Mouse (Mus musculus): ENCODE data around the gene Ubxn1.
"Not testable (repeated sequence)": the region's sequence is repeated elsewhere in the genome, so short reads cannot be mapped to it uniquely, and the experiment has no call there.

Gene Ubxn1

DNA sequence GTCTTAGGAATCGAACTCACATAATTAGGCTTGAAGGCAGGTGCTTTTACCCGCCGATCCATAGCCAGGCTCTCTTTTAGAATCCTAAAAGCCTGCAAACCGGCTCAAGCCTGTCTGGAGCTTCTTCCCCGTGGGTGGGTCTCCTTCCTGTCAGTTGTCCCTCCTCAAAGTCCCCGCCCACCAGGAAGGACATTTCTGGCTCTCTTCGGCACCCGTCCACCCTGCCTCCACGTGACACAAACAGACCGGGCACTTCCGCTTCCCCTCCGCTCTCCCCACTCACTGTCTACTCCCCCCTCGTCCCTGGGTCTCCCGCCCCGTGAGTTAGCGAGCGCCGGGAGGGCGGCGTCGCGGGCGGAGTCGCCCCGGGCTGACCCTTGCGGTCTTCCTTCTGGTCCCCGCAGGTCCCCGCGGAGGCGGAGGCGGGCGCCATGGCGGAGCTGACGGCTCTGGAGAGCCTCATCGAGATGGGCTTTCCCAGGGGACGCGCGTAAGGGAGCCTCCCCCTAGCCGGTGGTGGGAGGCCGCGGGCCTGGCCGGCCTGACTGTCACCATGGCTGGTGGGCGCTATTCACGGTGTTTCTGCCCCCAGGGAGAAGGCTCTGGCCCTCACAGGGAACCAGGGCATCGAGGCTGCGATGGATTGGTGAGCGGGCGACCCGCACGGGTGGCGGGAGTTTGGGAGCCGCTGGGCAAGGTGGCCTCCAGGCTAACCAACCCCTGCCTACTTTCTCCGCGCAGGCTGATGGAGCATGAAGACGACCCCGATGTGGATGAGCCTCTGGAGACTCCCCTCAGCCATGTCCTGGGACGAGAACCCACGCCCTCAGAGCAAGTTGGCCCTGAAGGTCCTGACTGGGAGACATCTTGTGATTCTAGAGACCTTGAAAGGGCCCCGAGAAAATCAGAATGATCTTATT, at the start of gene Ubxn1:
Ubxn1 (plus strand) TSS at position 230 of the 920 bp plus-strand sequence.
- peak; percentile 95 for DNase-seq (ENCODE audit: extremely low spot score, low spot score)

DNA sequence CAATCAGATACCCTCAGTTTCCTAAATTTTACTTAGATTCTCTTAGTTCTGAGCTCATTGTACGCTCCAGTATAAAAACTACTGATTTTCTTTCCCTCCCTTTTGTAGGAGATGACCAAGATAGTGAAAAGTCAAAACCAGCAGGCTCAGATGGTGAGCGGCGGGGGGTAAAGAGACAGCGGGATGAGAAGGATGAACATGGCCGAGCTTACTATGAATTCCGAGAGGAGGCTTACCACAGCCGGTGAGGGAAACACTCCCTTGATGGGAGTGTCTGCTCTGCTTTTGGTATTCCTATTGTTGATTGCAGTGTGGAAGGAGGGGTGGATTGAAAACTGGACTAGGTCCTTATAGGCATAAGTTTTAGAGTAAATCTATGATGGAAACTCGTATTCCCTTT, 48.6 kb upstream of the Ubxn1 start:
- no peak for DNase-seq (ENCODE audit: extremely low spot score, low spot score)

DNA sequence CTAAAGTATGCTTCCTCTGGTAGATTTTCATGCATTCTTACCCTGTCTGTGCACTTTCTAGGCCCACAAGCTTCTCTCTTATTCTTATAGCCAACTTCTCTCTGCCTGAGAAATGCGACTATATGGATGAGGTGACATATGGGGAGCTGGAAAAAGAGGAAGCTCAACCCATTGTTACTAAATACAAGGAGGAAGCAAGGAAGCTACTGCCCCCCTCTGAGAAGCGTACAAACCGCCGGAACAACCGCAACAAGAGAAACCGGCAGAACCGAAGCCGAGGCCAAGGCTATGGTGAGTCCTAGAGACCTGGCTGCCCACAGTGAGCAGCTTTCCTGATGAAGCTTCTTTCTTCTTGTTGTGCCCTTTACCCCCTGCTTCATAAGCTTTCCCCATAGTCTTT, 41.6 kb upstream of the Ubxn1 start, which contains the start of gene AC129217.1:
AC129217.1 (plus strand) TSS at position 114 of the 400 bp plus-strand sequence.
- DNase-seq (ENCODE audit: extremely low spot score, low spot score): no peak

GRCm38 (mm10) chr19:8830664-8831063, 40.6 kb upstream of the Ubxn1 start:
- no peak for DNase-seq (ENCODE audit: extremely low spot score, low spot score)

GRCm38 (mm10) chr19:8831262-8831661, 40.0 kb upstream of the Ubxn1 start:
- DNase-seq (ENCODE audit: extremely low spot score, low spot score): no peak

- DNase-seq (ENCODE audit: extremely low spot score, low spot score): no peak
Observed at GRCm38 (mm10) chr19:8832971-8833370, 38.3 kb upstream of the Ubxn1 start.

DNA sequence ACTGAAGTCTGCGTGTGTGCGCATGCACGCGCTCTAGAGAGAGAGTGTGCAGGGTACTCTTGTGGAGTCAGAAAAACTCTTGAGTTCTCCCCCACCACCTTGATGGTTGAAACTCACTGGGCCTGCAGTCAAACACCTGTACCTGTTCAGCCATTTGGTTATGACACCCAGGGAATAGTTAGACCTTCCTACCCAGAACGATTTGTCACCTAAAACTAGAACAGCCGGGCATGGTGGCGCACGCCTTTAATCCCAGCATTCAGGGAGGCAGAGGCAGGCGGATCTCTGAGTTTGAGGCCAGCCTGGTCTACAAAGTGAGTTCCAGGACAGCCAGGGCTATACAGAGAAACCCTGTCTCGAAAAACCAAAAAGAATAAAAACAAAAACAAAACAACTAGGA, 35.0 kb upstream of the Ubxn1 start:
- not testable (repeated sequence) for DNase-seq (ENCODE audit: extremely low spot score, low spot score)

DNA sequence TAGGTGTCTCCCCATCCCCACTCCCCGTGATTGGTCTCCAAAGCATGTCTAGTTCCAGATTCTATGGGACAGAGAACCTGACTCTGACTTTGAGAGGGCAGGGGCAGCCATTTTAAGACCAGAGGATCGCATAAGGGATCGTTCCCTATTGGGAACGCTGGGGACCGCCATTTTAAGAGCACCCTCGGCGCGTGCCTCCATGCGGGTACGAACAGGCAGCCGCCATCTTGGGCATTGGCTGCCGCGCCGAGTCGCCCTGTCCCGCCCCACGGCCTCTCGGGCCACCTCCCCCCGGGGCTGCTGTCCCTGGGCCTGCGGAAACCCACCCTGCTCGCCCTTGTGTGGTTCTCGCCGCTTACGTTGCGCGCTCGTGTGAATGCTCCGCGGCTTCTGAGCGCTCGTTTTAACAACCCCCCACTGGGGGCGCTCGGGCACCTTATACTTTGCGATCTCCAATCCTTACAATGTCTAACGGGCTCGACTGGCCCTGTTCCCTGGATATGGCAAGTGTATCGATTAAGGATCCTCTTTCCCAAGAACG, 34.0 kb upstream of the Ubxn1 start, which contains the start of gene Bscl2:
Bscl2 (plus strand) TSS at position 217 of the 541 bp plus-strand sequence.
- DNase-seq (ENCODE audit: extremely low spot score, low spot score): peak; percentile 87

DNA sequence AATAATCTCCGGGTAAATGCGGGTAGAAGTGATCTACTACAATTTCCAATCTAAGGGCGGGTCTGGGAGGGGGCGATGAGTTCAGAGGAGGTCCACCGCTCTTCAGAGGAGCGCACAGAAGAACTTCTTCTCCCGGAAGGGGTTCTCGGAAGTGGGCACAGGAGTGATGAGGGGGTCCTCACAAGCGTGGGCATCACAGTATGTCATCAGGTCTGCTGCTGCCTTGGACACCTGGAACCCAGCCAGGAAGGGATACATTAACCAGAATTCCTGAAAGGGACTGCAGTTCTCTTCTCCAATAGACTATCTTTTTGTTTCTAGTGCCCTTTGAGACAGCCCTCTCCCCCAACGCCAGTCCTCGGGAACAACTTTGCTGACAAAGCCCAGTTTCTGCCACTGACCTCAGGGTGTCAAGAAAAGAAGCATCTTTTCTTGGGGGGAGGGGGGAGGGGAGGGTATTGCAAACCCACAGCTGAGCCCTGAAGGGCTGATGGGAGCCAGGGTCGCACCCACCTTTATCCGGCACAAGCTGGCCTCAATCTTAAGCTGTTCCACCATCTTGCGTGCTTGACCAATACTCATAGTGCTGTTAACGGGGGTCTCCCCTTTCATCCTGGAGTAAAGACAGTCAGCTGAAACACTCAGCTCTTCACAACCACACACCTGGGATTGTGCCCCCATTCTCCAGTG, 33.1 kb upstream of the Ubxn1 start:
- DNase-seq (ENCODE audit: extremely low spot score, low spot score): no peak

- DNase-seq (ENCODE audit: extremely low spot score, low spot score): no peak
Observed at GRCm38 (mm10) chr19:8839103-8839907, 32.0 kb upstream of the Ubxn1 start, which contains the start of gene Gng3. Gene Gng3, minus strand, starts transcription at chr19:8839194.

DNA sequence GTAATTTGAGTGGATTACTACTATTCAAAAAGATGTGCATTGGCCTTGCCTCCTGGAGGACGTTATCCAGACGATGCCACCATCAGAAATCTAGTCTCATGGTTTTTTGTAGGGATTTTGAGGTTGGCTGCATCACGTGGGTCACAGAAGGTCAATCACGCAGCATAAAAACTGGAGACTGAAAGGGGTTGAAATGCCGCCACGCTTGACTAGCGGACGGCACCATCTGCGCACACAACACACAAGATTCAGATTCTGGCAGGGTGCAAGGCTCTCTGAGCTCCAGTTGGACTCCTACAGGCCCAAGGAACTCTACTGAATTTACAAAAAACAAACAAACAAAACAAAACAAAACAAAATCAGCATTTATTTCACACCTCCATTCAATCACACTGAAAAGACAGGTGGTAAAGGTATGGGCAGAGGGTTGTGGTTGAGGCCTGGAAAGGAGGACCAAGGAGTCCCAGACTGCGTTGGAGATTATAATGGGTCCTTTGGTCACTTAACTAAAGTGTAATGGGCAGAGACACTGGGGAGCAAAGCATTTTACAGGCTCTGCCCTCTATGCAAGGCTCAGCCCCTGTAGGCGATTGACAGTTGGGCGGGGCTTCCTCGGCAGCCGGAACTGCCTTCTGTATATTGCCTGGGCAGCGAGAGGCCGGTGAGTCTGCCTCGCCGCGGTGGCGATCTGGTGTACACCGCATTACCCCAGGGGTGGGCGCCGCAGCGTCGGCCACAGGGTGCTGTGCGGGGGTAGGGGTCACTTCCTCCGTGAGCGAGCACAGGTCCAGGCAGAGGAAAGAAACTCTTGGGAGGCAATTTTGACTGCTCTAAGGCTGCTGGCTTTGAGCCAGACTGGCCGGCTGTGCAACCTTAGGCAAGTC, 31.1 kb upstream of the Ubxn1 start:
- DNase-seq (ENCODE audit: extremely low spot score, low spot score): no peak

GRCm38 (mm10) chr19:8841012-8841411, 30.3 kb upstream of the Ubxn1 start:
- DNase-seq (ENCODE audit: extremely low spot score, low spot score): no peak

DNA sequence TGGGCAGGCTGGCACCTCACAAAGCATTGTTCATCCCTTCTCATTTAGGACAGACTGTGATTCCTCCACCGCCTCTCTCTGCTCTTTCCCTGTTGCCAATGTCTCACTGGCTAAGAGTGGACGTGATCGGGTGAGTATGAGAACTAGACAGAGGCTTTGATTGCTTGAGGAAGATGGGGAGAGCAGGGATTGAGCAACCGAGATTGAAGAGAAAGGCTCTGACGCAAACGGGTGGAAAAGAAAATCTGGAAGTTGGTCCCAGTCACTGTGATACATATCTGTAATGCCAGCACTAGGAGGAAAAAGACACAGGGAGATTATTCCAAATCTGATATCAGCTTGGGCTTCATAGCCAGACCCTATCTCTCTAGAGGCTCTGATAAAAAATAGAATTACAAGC, 28.3 kb upstream of the Ubxn1 start:
- DNase-seq (ENCODE audit: extremely low spot score, low spot score): no peak

GRCm38 (mm10) chr19:8844371-8845129, 26.7 kb upstream of the Ubxn1 start:
- DNase-seq (ENCODE audit: extremely low spot score, low spot score): peak; percentile 70

GRCm38 (mm10) chr19:8848356-8848755, 22.9 kb upstream of the Ubxn1 start:
- no peak for DNase-seq (ENCODE audit: extremely low spot score, low spot score)

DNA sequence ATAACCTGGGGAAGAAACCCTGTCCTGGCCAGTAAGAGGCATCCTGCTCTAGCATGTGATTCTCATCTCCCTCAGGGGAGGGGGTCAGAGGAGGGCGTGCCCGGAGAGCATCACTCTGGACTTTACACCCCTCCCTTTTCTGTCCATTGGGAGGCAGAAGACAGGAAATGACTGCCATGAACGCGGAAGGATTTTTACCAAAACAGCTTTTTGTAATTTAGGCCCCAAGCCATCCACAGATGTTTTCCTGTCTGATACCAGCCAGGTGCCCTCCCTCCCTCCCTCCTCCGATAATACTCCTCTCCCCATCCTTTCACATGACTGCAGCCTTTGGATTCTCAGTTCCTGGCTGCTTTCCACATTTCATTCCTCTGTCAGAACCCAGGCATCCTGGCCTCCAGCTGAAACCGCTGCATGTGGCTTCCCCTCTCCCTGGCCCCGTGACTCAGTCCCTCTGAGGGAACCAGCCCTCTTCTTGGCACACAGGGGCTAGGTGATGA, 20.8 kb upstream of the Ubxn1 start, which contains the start of gene Lrrn4cl:
Lrrn4cl (plus strand) TSS at position 367 of the 500 bp plus-strand sequence.
- no peak for DNase-seq (ENCODE audit: extremely low spot score, low spot score)

DNA sequence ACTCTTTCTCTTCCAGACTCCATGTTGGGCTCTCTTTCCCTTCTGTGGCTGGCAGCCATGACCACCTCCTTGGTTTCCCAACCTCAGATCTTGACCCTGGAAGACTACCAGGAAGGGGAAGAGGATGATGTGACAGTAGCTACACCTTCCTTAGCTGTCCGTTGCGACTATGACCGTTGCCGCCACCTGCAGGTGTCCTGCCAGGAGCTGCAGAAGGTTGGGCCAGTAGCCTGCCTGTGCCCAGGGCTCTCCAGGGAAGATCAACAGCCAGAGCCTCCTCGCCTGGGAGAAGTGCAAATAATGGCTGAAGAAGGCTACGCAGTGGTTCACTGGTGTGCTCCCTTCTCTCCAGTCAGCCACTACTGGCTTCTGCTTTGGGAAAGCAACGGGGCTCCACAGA, 19.7 kb upstream of the Ubxn1 start:
- no peak for DNase-seq (ENCODE audit: extremely low spot score, low spot score)

DNA sequence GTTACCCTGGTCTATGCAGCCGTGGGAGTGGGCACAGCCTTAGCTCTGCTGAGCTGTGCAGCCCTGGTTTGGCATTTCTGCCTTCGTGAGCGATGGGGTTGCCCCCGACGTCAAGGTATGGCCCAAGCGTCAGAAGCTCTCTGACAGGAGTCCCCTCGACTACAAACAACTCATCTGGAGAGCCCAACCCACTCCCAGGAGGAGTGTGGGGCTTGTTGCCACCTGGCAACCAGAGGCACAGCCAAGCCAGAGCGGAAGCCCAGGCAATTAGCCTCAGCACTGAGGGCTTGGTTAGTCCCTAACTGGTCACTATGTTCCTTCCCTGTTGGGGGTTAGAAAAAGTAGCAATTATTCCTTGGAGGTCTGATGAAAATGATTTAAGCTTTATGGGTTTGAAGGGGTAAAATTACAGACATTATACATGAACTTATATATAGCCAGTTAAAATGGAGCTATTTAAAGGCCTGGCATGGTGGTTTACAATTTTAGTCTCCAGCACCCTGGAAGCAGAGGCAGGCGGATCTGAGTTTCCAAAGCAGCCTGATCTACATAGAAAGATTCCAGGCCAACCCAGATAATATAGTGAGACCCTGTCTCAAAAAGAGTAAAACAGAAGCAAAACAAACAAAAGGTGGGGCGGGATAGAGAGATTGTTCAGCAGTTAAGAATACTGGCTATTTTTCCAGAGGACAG, 18.9 kb upstream of the Ubxn1 start:
- no peak for DNase-seq (ENCODE audit: extremely low spot score, low spot score)

Data from neural tube, embryonic 10.5 days (tissue).